Mouse (Mus musculus): Measurements from ENCODE around the gene Mark1.
A peak's percentile ranks its signal among the peaks of the same experiment; 100 is the strongest.

Gene Mark1

GRCm38 (mm10) chr1:184853339-184853738, 146.0 kb downstream of the Mark1 start:
- peak; percentile 70 for DNase-seq (ENCODE audit: low read depth, low spot score)

- peak; percentile 83 for DNase-seq (ENCODE audit: low read depth, low spot score)
These were observed 147.4 kb downstream of the Mark1 start for GRCm38 (mm10) chr1:184851741-184852618.

GRCm38 (mm10) chr1:184851166-184851565, 148.2 kb downstream of the Mark1 start:
- DNase-seq (ENCODE audit: low read depth, low spot score): no peak

- no peak for DNase-seq (ENCODE audit: low read depth, low spot score)
These were observed 152.4 kb downstream of the Mark1 start for GRCm38 (mm10) chr1:184846973-184847372.
